Mouse (Mus musculus): ENCODE measurements around the gene Mertk. TPM values are rescaled to one million over a fixed set of nuclear protein-coding genes. Genes with fewer than 3 reads are reported as not detected.

The Mertk gene
- total RNA-seq, 2 experiments from 2014 or later, result not detected

DNA sequence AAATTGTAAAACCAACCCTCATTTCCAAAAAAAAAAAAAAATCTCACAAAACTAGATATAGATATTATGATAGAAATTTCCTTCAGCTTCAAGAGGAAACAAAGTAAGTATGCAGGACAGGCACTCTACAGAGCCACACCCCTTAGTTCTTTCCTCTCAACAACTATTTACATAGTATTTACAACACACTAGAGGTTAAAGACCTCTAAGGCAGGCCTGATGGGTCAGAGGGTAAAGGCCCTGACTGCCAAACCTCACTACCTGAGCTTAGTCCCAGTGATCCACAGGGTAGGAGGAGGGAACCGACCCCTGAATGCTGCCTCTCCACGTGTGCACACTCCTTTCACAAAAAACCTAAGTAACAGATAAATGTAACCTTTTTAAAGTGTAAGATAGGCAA, 114.0 kb downstream of the Mertk start:
- ATAC-seq (replicated peaks; ENCODE audit: low FRiP score, low TSS enrichment, poor library complexity, severe bottlenecking), result no peak

DNA sequence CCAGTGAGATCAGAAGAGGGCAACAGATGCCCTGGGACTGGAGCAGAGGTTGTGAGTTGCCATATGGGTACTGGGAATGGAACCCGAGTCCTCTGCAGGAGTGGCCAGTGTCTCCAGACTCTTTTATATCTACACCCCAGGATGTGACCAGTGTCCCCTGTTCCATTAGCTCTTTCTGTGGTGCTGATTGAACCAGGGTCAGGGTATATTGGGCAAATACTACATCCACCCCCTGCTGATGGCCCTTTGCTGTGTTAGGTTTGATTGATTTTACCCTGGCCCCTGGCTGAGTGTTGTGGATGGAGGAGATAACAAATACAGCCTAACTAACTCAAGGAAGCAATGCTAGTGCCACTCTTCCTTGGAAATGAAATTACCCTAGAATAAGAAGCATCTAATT, 117.6 kb downstream of the Mertk start:
- ATAC-seq (replicated peaks; ENCODE audit: low FRiP score, low TSS enrichment, poor library complexity, severe bottlenecking), result no peak

DNA sequence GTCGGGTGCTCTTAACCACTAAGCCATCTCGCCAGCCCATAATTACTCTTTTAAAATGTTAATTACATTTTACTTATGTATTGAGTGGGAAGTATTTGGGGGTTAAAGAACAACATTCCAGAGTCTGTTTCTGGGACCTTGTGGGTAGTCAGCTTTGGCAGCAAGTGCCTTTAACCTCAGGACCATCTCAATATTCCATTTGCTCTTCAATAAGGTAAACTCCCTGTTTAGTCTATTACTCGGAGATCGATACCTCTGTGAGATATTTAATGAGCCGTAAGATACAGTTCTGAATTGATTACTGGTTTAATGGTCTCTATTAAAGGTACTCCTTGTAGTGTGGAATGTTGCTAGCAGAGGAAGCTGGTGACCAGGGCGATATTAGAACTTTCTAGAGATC, 118.2 kb downstream of the Mertk start:
- no peak for ATAC-seq (replicated peaks; ENCODE audit: low FRiP score, low TSS enrichment, poor library complexity, severe bottlenecking)

DNA sequence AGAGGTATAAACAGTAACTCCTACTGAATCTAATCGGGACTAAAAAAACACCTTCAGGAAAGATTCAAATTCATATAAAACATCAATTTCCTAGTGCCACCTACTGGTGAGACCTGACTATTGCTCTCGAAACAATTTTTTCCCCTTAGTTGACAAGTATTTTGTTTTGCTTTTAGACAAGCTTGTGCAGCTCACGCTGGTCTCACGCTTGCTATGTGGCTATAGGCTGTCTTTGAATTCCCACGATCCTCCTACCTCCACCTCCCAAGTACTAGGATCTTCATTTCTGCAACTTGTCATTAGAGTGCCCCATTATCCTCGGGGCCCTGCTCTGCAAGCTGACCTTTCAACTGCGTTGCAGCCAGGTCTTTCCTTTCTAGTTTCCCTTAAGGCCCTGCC, 118.6 kb downstream of the Mertk start:
- ATAC-seq (replicated peaks; ENCODE audit: low FRiP score, low TSS enrichment, poor library complexity, severe bottlenecking), result peak; percentile 45

DNA sequence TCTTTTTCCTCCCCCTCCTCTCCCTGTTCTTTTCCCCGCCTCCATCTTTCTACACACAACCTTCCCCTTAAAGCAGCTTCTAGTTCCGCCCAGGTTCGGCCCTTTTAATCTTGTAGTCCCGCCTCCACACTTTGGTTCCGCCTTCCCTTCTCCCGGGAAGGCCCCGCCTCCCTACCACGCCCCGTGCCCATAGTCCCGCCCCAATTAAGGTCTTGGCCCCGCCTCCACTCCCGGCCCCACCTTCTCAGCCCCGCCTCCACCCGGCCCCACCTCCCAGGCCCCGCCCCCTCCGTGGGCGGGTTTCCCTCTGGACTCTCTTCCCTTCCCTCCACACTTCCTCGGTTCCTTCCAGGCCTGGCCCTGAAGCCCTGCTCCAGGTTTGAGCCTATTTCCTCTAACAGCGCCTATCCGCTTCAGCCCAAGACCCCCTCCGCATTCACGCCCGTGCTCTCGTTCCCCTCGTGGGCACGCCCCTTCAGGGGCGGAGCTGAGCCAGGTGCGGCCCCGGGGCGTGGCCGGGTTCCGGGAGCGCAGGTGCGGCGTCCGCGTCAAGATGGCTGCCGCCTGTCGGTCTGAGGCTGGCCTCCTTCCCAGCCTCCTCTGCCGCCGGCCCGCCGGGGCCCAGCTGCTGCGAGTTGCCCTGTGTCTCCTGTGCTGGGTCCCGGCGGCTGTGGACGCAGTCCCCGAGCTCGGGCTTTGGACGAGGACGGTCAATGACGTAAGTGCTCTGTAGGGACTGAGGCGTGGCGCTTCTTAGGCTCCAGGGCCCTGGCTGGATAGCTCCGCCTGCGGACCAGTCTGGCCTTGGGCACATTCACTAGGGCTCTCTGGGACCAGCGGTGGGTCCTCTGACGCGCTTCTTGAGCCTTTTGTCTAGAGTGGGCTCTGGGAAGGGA, 119.3 kb downstream of the Mertk start, which contains the start of gene Tmem87b:
Gene Tmem87b, plus strand, starts transcription at position 333 of the 896 bp plus-strand sequence.
- ATAC-seq (replicated peaks; ENCODE audit: low FRiP score, low TSS enrichment, poor library complexity, severe bottlenecking), result peak; percentile 86

DNA sequence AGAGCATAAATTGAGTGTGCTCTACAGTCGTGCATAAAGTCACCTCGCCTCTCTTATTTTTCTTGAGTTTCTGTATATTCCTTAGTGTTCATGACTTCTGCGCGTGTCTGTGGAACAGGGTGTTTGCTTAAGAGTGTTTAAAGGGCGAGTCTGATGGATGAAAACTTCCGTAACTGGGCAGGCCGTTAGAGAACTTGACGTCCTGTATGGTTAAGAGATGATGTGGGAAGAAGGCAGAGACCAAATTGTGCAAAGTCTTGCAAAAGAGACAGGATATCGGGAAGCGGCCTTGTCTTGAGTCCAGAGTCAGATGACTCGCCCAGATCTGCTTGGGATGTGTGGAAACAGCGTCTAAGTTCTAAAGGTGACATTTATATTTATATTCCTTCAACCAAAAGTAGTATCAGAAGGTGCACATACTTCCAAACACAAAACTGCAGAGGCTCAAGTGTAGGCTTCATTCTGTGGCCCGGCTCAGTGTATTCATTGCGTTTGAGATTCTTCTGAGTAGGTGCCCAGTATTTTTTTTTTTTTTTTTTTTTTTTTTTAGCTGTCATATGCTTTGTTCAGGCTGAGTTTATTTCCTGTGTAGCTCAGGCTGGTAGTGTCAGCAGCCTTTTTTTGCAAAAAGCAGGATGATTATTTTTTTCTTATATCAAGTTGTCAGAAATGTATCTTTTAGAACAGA, 120.3 kb downstream of the Mertk start:
- ATAC-seq (replicated peaks; ENCODE audit: low FRiP score, low TSS enrichment, poor library complexity, severe bottlenecking), result no peak

DNA sequence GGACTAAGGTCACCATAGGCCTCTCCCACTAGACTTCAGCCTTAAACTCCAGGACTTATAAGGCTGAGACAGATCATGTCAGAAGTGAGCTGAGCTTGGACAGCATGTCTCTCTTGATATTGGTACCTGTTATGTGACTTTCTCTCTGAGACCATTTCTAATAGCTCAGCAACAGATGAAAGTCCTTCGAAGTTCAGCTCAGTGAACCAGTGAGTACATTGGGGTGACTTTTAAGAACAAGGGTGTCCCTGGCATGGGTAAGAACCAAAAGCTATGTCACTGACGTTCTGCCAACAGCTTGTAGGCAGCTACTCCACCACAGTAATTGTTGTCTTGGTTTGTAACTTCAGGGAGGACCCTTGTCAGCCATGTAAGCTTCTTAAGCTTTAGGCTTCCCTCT, 121.9 kb downstream of the Mertk start:
- no peak for ATAC-seq (replicated peaks; ENCODE audit: low FRiP score, low TSS enrichment, poor library complexity, severe bottlenecking)

DNA sequence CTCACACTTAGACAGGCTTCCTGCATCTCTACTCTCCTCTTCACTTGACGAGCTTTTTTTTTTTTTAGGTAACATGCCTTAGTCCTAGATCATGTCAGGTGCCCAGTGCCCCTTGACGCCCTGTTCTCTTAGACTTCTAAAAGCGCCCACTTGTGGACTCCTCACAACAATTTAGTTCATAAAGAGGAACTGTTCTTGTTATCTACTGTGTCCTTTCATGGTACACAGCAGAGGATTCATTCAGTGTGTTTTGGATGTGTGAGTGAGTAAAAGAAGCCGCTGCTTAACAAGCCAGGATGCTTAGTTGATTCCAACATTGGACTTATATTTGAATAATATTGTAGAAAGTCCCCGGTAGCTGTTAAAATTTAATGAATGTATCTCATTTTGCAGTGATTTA, 125.1 kb downstream of the Mertk start:
- no peak for ATAC-seq (replicated peaks; ENCODE audit: low FRiP score, low TSS enrichment, poor library complexity, severe bottlenecking)

DNA sequence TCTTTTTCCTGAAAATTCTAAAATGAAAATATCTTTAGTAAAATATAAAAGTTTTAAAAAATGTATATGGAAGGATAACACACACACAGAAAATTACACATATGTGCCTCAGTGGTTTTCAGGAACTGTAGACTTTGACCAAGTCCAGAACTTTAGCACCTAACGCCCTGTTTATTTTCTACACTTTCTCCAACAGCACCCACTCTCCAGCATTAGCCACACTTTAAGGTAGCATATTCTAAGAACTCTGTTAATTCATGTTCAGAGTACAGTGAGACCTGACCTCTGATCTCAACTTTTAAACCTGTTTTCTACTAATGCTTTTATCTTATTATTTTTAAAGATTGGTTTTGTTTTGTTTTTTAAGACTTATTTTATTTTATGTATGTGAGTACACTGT, 129.0 kb downstream of the Mertk start:
- ATAC-seq (replicated peaks; ENCODE audit: low FRiP score, low TSS enrichment, poor library complexity, severe bottlenecking), result no peak

DNA sequence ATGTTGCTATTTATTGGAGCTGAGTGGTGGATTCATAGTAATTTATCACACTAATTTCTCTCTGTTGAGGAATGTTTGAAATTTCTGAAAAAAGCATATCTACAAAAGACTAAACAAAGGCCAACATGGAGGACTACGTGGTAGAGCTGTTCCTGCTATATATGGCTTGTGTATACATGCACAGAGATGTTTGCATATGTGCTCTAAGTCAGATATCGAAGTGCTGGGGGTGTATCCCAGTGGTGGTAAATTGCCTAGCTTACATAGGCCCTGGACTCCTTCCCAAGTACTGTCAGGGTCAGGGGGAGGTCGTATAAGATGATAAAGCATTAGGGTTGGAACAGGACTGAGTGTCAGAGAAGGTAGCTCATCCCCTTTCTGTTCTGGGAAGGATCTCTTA, 133.9 kb downstream of the Mertk start:
- ATAC-seq (replicated peaks; ENCODE audit: low FRiP score, low TSS enrichment, poor library complexity, severe bottlenecking), result no peak

DNA sequence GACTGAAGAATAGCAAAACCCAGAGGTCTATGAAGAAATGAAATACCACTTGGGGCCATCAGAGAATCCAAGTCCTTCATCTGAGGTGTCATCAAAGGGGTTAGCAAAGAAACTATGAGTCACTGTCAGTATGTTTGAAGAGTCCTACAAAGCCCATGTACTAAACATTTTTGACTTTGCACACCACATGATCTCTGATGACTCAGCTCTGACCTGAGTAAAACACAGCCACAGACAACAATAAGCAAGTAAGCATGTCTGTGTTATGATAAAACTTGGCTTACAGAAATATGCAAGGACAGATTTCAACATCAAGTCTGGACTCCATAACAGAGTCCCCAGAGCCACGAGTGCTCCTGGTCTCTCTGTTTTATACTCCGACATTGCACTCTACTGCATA, 134.3 kb downstream of the Mertk start:
- ATAC-seq (replicated peaks; ENCODE audit: low FRiP score, low TSS enrichment, poor library complexity, severe bottlenecking), result no peak

DNA sequence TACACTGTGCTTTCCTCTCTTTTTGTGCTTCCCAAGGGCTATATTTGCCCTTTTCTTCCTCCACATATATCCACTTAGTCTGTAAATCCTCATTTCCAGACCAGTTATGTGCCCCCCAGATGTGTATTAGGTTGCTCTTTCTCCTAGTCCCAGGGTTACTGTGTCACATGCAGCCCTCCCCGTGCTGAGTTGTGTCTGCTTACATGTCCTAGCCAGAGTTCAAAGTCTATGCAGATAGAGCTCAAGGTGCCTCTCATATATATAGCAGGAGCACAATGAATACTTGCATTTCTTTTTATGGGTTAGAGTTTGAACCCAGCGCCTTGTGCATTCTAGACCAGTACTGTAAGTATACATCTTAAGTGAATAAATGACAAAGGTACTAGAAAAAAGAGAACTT, 134.7 kb downstream of the Mertk start:
- no peak for ATAC-seq (replicated peaks; ENCODE audit: low FRiP score, low TSS enrichment, poor library complexity, severe bottlenecking)

DNA sequence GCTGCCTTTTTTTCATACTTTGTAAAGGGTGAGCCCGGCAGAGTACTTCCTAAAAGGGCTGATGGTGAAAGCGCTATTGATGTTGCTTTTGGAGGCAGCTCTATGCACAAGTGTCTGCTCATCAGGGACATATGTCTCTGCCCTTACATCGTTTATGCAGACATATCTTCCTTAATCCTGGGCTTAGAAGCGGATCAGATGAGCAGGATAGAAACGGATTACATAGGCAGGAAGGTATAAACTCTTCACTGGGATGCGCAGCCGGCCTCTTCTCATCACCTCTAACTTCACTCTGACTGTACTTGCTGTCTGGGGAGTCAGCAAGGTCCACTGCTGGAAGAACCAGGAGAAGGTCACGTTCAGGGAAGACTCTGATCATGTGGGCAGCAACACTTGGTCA, 138.8 kb downstream of the Mertk start:
- no peak for ATAC-seq (replicated peaks; ENCODE audit: low FRiP score, low TSS enrichment, poor library complexity, severe bottlenecking)

DNA sequence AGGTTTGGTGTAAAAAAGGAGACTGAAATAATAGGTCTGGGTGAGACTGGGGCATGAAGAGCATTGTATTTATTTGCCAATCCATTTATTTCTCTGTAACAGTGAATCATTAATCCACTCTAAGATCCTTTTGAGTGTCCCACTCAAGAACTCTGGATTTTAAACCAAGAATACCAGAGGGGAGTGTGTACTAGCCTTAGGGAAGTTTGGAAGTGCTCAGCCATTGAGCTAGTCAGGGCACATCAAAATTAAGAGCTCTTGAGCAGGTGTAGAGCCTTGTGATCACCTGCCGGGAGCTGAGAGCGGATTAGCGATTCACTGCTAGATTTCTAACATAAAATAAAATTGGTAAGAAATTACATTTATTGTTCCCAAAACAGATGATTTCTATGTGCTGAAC, 139.9 kb downstream of the Mertk start:
- ATAC-seq (replicated peaks; ENCODE audit: low FRiP score, low TSS enrichment, poor library complexity, severe bottlenecking), result no peak

DNA sequence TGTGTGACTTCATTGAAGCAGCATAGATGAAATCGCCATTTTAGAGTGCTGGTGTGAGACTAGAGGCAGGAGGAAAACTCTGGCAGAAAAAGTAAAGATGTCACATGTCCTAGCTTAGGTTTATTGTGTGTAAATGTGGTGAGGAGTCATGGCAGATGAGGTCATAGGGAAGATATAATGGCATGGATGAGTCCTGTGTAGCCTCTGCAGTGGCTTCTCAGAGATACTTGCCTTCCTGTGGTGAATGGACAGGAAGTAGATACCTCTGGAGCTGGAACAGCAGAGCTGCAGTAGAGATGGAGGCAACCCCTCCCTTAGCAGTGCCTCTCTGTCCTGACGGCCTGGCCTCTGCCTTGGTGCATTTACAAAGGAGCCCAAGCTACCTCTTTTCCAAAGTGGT, 140.7 kb downstream of the Mertk start:
- ATAC-seq (replicated peaks; ENCODE audit: low FRiP score, low TSS enrichment, poor library complexity, severe bottlenecking), result no peak

DNA sequence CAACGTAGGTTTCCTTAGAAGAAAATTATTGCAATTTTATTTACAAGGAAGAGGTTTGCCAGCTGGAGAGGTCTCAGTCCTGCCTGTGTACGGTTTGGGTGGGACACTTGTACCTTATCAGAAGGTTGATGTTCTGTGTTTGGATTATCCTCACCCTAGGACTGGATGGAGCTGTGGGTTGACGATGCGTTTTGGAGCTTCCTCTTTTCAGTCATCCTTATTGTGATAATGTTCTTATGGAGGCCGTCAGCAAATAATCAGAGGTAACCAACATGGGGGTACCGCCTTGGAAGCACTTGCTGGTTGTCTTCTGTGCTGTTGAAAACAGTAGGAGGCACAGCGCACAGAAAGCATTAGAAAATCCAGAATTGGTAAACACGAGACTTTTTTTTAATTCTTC, 143.7 kb downstream of the Mertk start:
- ATAC-seq (replicated peaks; ENCODE audit: low FRiP score, low TSS enrichment, poor library complexity, severe bottlenecking), result no peak

DNA sequence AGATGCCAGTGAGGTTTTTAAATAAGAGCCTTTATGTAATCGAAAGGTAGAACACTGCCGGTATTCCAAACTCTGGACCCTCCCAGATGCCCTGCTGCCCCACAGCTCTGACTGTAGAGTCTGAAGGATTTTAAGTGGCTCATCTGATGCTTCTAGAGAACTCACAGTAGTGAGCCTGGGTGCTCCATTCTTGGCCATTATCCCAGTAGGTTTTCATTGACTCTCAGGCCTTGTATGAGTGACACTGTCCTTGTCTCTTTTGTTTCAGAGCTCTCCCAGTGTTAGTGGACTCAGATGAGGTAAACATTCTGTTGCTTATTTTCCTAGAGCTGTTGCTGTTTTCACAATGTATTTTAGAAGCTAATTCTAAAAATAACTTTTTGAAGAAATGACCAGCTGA, 151.3 kb downstream of the Mertk start:
- no peak for ATAC-seq (replicated peaks; ENCODE audit: low FRiP score, low TSS enrichment, poor library complexity, severe bottlenecking)
